Mouse (Mus musculus): ENCODE measurements at regions not wholly inside any gene's neighbourhood (a gene's known extent, or its start where the extent isn't known, plus 50 kb on each side); places are given as distances from the start of the nearest gene placed in this dataset.

DNA sequence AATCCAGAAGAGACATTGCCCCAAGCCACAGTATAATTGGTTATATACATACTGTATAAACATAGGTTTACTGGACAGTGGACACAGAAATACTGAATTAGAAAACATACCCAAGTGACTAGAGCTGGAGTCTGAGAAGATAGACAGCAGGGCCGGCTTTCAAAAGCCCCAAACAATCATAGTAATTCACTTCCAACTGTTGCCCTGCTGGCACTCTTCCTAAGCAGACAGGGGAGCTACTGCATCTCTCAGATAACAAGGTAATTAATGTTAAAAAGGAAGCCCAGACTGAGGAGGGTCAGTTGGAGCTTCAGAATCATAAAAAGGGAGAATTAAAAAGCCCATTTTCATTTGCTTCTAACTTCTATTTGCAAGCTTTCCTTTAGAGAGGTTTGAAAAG, 764.5 kb downstream of the Vgll3 start:
- no peak for DNase-seq (ENCODE audit: low read depth, low spot score)

DNA sequence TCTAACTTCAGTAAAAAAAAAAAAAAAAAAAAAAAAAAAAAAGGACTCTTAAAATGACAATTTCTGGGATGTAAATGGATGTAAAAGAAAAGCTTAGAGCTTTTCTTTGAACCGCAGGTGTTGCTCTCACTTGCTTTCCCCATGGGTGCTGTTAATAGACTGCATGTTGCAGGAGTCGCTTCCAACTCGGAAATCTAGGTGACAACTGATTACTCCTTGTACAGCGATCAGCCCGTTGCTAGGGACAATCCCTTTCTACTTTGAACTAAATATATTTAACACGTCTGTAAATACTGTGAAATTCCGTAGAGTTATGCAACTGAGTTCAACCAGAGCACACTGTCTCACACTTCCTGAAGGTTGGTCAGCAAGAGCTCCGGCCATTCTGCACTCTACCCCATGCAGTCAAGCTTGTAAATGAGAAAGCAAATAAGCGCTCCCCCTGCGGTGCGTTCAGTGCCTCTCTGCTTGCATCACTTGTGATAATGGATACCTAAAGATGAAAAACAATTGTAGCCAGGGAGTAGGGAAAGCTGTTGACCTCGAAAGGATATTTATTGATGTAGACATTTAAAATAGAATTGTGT, 770.7 kb downstream of the Vgll3 start:
- DNase-seq (ENCODE audit: low read depth, low spot score), result peak; percentile 12

DNA sequence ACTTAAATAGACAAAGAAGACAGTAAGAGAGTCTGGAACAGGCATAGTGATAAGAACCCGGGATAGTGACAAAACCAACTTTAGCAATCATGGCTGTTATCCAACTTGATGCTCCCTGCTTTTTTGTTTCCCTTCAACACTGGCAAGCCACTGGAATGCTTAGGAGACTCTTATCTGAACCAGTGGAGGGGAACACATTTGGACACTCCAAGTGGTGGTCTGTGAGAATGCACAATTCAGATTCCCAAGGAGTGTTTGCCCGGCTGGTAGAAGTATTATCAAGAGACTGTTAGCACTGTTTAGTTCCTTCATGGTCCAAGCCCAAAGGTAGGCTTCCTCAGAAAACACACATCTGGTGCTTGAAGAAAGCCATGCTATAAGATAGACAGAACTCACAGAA, 787.2 kb downstream of the Vgll3 start:
- no peak for DNase-seq (ENCODE audit: low read depth, low spot score)

DNA sequence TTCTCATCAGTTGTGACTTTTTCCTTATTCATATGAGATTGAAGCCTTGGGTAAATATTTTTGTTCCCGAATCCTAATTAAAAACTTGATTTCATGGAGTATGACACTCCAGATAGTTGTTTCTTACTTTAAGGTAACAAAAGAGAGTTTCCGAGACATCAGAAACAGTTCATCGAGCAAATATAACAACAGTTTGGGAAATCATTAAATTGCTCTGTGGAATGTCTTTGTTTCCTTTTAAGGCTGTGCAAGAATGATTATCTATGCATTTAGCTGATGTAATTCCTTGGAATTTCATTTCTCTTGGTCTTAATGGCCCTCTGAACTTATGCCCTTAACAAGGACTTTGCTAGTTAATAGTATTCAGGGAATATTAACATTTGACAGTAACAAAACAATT, 787.6 kb downstream of the Vgll3 start:
- DNase-seq (ENCODE audit: low read depth, low spot score), result no peak

- DNase-seq (ENCODE audit: low read depth, low spot score), result no peak
These were observed 788.8 kb downstream of the Vgll3 start for GRCm38 (mm10) chr16:66603825-66604224.

Data from brain, embryonic 18.5 days (tissue).